Mouse (Mus musculus): Measurements from ENCODE around the gene Olig2.

The Olig2 gene

DNA sequence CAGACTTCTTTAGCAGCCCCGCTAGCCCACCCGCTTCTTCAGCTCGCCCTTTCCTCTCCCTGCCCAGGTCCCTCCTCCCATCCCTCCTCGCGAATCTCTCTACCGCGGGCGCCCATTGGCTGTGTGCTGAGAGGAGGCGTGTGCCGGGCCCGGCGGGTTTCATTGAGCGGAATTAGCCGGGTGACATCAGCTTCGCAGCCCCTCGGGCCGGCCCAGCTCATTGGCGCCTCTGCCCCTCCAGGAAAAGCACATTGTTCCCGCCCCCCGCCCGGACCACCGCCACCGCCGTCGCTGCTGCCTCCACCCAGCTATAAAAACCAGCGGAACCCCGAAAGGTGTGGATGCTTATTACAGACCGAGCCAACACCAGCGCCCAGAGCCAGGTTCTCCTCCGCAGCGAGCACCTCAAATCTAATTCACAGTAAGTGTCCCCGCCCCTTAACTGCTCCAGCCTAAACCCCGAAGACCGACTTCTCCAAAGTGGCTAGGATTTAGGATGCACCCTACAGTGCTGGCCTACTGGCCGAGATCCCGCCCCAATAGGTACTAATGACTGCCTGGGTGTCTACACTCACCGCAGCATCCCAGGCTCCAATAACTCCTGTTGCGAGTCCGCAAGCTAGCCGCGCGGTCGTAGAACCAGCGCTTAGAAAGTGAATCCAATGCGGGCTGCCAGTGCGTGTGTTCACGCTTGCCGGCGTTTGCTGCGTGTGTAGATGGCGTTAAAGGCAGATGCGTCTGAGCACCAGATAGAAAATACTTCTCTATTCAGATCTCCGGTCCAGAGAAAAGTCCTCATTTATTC lies at the start of gene Olig2:
Gene Olig2, plus strand, starts transcription at position 225 of the 805 bp plus-strand sequence.
- no peak for DNase-seq (ENCODE audit: low read depth, low spot score)

DNA sequence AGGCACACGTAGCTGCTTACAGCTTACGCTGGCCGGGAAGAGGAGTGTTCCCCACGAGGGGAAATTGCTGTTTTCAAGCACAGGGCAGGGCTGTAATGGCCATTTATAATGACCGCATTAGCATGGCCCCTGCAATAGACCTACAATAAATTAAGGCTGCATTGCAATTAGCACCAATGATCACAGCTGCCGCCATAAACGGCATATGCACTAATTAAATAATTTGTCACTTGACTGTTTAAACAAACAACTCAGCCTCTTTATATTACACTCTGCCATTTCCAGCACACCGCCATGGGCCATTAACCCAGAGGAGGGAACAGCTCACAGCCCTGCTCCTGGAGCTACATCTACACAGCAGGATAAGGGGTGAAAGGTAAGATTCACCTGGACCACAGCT lies 49.4 kb upstream of the Olig2 start:
- DNase-seq (ENCODE audit: low read depth, low spot score) = no peak

- no peak for DNase-seq (ENCODE audit: low read depth, low spot score)
Measured at GRCm38 (mm10) chr16:91187046-91187445, 38.2 kb upstream of the Olig2 start.

DNA sequence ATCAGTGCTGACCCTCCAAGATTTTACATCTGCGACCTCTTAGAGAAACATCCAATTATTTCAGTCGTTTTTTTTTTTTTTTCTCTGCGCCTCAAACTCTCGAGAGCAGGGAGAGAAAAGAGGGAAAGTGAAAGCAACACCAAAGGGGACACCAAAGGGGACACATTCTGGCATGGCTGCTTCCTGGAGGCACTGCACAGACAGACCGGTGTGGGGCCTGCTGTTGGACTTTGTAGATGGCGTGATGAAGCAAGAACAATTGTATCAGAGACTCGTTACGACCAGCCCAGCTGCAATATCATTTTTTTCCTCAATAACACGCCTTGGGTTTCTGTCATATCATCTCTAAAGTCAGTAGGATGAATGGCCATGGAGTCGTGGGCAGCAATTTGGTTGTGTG lies 37.6 kb upstream of the Olig2 start:
- no peak for DNase-seq (ENCODE audit: low read depth, low spot score)

- DNase-seq (ENCODE audit: low read depth, low spot score) = no peak
Measured at GRCm38 (mm10) chr16:91188304-91188703, 37.0 kb upstream of the Olig2 start.

DNA sequence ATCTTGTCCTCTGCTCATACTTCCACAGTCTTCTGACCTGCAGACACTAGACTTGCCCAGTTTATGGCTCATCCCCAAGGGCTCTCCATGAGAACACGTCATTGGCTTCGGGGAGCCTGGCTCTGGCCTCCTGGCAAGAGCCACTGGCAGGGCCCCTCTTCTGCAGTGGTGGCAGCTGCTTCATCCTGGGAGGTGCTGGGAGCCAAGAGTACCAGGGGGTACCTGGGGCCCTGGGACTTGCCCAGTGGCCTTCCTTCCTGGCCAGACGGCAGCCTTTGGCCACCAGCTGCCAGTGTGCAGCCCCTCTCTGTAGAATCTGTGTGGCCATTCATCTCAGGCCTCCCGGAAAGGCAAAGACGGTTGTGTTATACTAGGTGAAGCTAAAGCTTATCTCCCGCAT lies 34.0 kb upstream of the Olig2 start:
- no peak for DNase-seq (ENCODE audit: low read depth, low spot score)

DNA sequence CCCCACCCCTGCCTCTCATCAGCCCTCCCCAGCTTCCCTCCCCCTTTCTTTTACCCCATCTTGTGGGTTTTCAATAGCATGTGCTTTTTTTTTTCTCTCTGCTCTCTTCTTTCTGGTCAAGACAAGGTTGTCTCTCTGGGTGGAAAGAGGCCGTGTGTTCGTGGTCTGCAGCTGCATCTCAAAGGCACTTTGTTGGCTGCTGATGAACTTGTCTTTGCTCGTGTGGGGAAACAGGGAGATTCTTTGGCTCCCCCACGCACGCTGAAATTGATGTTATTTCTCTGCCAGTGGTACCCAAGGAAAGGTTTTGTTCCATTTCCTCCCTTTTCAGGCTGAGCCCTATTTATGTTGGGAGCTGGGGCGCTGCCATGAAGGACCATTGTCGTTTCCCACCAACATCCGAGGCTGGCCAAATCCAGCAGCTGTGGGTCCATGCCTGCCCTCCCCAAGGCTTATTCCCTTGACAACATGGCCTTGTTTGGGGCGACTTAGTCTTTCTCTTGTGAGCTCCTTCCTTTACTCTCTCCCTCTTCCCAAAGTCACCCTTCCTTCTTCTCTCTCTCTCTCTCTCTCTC lies 33.5 kb upstream of the Olig2 start:
- DNase-seq (ENCODE audit: low read depth, low spot score) = no peak

DNA sequence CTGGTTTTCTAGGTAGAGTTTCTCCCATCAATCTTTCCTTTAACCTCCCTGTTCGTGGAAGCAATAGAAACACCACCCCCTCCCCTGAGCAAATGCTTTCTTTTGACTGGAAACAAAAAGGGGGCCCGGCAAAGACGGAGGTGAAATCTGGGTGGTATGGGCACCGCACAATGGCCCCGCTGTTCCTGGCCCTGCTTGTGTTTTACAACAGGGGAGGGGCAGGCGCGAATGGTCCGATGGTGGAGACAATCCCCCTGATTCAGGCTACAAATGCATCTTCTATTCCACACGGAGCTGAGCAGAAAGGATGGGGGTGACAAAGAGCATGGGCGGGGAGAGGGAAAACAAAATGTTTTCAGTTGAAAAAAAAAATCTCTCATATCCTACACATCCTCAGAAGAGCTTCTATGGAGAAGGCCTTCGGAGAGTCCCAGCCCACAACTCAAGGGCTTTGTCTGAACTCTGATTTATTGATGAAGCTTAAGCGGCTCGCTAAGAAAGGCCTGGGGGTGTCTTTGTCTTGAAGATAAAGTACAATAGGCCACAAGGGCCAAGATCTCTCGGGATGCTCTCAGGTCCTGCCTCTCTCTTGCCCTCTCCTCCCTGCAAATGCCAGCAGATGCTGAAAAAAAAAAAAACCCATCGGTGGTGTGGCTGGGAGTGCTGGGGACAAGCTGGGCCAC lies 32.4 kb upstream of the Olig2 start:
- no peak for DNase-seq (ENCODE audit: low read depth, low spot score)

DNA sequence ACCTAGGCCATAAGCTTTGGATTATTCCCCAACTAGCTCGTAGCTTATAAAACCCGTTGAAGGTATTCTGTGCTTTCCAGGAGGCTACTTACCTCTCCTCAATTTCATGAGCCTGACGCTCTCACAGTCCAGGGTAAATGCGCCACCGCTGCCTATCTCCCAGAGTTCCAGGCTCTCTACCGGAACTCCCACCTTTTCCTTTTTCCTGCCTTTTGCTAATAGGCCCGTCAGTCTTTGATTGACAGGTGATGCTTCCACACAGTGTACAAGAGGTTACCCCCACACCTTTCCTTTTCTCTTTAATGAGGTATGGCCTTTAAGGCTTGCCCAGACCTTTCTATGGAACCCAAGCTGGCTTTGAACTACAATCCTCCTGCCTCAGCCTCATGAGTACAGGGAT lies 25.4 kb upstream of the Olig2 start:
- DNase-seq (ENCODE audit: low read depth, low spot score) = no peak

- no peak for DNase-seq (ENCODE audit: low read depth, low spot score)
Measured at GRCm38 (mm10) chr16:91202989-91203388, 22.3 kb upstream of the Olig2 start.

DNA sequence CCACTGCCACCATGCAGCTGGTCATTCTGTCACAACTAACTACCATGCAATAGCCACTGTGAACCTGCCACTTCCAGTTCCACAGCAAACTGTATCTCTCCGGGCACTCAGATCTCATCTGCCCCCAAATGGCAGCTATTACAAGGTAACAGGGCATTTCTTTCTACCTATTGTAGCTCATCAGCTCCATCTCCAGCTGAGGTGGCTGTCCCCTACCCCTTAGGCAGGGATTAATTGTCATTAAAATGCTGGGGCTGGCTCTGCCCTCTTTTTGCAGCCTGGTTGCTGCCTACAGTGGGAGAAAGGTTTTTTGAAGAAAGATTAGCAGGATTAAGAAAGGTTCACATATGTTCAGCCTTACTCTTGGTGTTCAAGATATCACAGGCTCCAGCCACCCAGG lies 18.9 kb upstream of the Olig2 start:
- DNase-seq (ENCODE audit: low read depth, low spot score) = no peak

DNA sequence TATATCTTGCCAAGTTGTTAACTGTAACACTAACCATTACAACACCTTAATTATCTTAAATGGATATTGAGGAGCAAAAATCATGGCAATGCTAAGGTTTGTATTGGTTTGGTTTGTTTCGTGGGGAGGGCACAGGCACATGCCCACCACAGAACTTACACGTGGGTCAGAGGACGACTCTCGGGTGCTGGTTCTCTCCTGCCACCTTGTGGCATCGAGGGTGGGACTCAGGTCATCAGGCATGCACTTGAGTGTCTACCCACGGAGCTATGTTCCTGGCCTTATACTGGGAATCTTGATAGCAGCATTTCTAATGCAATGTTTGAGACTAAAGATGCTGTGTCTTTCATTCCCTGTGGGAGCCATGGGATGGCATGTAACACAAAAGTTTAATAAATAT lies 8.2 kb upstream of the Olig2 start:
- no peak for DNase-seq (ENCODE audit: low read depth, low spot score)

DNA sequence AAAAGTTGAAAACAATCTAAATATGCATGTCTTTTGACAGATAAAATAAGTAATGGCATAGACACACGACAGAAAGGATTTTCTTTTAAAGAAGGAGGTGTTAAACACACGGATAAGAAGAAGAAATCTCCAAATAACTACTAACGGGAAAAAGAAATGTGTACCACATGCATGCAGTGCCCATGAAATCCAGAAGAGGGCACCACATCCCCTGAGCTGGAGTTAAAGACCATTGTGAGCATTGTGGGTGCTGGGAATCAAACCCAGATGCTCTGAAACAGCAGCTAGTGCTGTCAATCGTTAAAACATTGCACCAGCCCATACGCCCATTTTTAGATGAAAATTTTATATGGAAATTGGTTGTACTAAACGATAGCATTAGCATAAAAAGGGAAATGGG lies 7.3 kb upstream of the Olig2 start:
- no peak for DNase-seq (ENCODE audit: low read depth, low spot score)

- no peak for DNase-seq (ENCODE audit: low read depth, low spot score)
Measured at GRCm38 (mm10) chr16:91219246-91219645, 6.0 kb upstream of the Olig2 start.

DNA sequence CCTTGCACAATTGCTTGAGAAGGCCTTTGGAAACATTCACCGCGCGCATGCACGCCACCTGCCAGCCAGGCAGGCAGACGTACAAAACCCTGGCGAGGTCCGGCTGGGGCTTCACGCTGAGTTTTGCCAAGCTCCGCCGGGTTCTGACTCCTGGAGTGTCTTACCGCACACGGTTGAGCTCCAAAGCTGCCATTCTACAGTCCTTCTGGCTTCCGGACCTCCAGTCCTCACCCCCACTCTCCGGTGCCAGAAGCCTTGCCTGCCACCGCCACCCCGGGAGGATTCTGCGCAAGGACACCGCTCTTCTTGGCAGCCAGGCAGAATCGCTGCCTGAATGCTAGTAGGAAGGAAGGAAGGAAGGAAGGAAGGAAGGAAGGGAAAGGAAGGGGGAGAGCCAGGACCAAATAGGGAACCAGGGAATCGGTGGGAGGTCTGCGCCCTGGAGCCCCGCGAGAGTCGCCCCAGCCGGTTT lies 3.0 kb upstream of the Olig2 start:
- no peak for DNase-seq (ENCODE audit: low read depth, low spot score)

- no peak for DNase-seq (ENCODE audit: low read depth, low spot score)
Measured at GRCm38 (mm10) chr16:91222643-91223271, 2.5 kb upstream of the Olig2 start.

DNA sequence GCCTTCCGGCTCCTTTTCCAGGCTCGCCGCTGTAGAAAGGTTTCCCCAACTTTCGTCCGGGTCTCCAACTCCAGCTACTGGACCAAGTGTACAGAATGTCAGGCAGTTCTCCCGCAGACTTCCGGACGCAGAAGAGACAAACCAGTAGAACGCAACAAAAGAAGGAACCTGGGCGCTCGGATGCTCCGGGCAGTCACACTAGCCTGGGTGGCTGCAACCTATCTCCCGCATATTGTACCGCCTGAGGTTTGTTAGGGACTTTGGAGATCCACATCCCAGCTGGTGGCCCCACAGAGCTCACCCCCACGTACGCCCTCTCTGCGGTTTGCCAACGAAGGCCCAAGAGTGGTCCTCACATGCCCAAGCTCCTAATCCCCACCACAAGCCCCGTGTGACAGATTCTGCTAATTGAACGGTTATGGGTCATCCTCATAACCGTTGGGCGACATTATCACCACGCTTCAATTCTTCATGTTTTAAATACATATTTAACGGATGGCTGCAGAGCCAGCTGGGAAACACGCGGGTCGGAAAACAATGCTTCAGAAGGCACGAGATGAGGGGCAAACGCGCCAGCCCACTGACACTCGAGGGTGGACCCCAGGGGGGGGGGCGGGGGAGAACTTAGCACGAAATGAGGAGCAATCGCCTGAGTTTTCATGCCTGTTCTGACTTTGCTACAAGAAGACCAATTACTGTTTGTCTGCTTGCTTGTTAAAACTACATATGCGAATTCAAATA lies 1.8 kb upstream of the Olig2 start:
- DNase-seq (ENCODE audit: low read depth, low spot score) = no peak

DNA sequence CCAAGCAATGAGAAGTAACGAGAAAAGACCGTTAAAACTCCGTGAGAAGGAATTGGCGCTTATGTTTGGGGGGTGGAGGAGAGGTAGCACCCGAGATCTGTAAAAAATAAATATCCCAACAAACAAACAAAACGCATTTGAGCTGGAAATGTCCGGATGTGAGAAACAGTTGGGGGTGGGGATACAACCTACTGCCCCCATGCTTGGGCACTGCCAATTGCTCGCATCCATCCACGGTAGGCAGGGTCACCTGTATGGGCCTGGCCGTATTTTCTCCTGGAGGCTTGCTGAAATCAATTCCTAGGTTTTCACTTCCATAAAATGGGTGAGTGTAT lies 1.2 kb upstream of the Olig2 start:
- DNase-seq (ENCODE audit: low read depth, low spot score) = no peak

- no peak for DNase-seq (ENCODE audit: low read depth, low spot score)
Measured at GRCm38 (mm10) chr16:91224481-91225232, 600 bp upstream of the Olig2 start.

- no peak for DNase-seq (ENCODE audit: low read depth, low spot score)
Measured at GRCm38 (mm10) chr16:91226038-91226882, 1.0 kb downstream of the Olig2 start.

Measured in retina, postnatal 7 days (tissue).